Comparison of ENCODE assay signal across 8 mouse cellular contexts in the genomic region with DNA sequence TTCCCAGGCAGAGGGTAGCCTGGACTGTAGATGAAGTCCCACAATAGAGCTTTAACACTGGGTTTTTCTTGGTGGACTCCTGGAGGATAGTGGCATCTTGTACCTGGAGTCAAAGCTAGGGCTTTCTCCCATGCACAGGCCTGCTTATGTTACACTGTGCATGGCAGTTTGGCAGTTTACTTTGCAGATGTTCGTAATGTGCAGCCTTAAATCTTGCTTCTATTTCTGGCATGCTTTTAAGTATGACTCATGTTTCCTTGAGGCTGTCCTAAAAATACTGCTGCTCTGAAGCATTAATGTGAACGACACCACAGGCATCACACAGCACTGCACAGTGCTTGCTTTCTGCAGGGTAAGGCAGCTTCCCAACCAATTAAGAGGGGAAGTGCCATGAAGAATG. TPM values are rescaled to one million over a fixed set of nuclear protein-coding genes. Genes with fewer than 3 reads are reported as not detected.
DNase-seq lines count a peak whose midpoint lies in the region; ATAC-seq lines count a peak whose summit lies in the region.

No protein-coding gene starts in this region.

- no peak overlapping the region for H3K9ac ChIP-seq in embryonic facial prominence, embryonic 15.5 days
- no peak overlapping the region for H3K9ac ChIP-seq in intestine, embryonic 15.5 days

- no peak overlapping the region for H3K4me2 ChIP-seq in embryonic facial prominence, embryonic 15.5 days (replicated peaks)
- no peak overlapping the region for H3K4me2 ChIP-seq in intestine, embryonic 15.5 days (replicated peaks)

- peaks cover 16% of the 10 kb centered on the region for H3K4me1 ChIP-seq in embryonic facial prominence, embryonic 15.5 days
- 0 out of 2 replicates have a peak, but pooled peaks cover 2% of the 10 kb centered on the region for H3K4me1 ChIP-seq in intestine, embryonic 15.5 days (replicated peaks)
- peaks cover 38% of the 10 kb centered on the region for H3K4me1 ChIP-seq in megakaryocyte, embryonic 14.5 days

- WGBS in embryonic facial prominence, embryonic 15.5 days = 0% methylated on average over 2 of the region's 2 CpGs
- 24% methylated on average over 2 of the region's 2 CpGs for WGBS in intestine, embryonic 15.5 days

- no peak overlapping the region for H3K4me3 ChIP-seq in embryonic facial prominence, embryonic 15.5 days (replicated peaks)
- no peak overlapping the region for H3K4me3 ChIP-seq in intestine, embryonic 15.5 days (replicated peaks)
- peak overlapping the region; percentile 84 for H3K4me3 ChIP-seq in megakaryocyte, embryonic 14.5 days (replicated peaks)

- peak overlapping the region; percentile 70 for H3K27ac ChIP-seq in embryonic facial prominence, embryonic 15.5 days (replicated peaks)
- H3K27ac ChIP-seq in intestine, embryonic 15.5 days = 0 out of 2 replicates have a peak overlapping the region, but pooled peaks have one; percentile 17

- H3K36me3 ChIP-seq in embryonic facial prominence, embryonic 15.5 days = no peaks in the 10 kb centered on the region
- H3K36me3 ChIP-seq in intestine, embryonic 15.5 days = no peaks in the 10 kb centered on the region
- no peaks in the 10 kb centered on the region for H3K36me3 ChIP-seq in megakaryocyte, embryonic 14.5 days (replicated peaks; ENCODE audit: low read length)

- ATAC-seq in embryonic facial prominence, embryonic 15.5 days (ENCODE audit: insufficient number of reproducible peaks, low FRiP score, low TSS enrichment, low read depth) = peak; percentile 87
- peak; percentile 70 for ATAC-seq in intestine, embryonic 15.5 days
- no peak for ATAC-seq in erythroid progenitor cell, adult 5-6 weeks (replicated peaks; ENCODE audit: low FRiP score, poor library complexity, severe bottlenecking)

- H3K27me3 ChIP-seq in embryonic facial prominence, embryonic 15.5 days = no peaks in the 10 kb centered on the region
- H3K27me3 ChIP-seq in intestine, embryonic 15.5 days (replicated peaks) = no peaks in the 10 kb centered on the region
- no peaks in the 10 kb centered on the region for H3K27me3 ChIP-seq in megakaryocyte, embryonic 14.5 days (replicated peaks)

- H3K9me3 ChIP-seq in embryonic facial prominence, embryonic 15.5 days (replicated peaks) = no peaks in the 10 kb centered on the region
- no peaks in the 10 kb centered on the region for H3K9me3 ChIP-seq in intestine, embryonic 15.5 days
- no peaks in the 10 kb centered on the region for H3K9me3 ChIP-seq in megakaryocyte, embryonic 14.5 days

- DNase-seq in gastrocnemius, postnatal 25 days = peak; percentile 49
- no peak for DNase-seq in gastrocnemius, postnatal 10 days
- peak; percentile 12 for DNase-seq in A20 (ENCODE audit: low read depth, low spot score)
- no peak for DNase-seq in urinary bladder, postnatal 10 days (ENCODE audit: low spot score)

RNA-seq across cellular contexts. Expression of gene Vwa8, which starts 51.9 kb away (rescaled TPM):
- total RNA-seq in gastrocnemius, postnatal 25 days (2021) = 10 to 100 TPM; 57.0 to 64.3 TPM
- total RNA-seq in gastrocnemius, postnatal 10 days (2021) = 10 to 100 TPM; 54.2 to 61.2 TPM
- polyA plus RNA-seq in embryonic facial prominence, embryonic 15.5 days (2015; fragmentation: Nextera tagmentation; extraction: Ambion mirVana) = 10.4 and 10.8 TPM in 2 replicates
- 13.5 and 13.8 TPM in 2 replicates for polyA plus RNA-seq in intestine, embryonic 15.5 days (2015; fragmentation: Nextera tagmentation; extraction: Ambion mirVana)
- 0.75 TPM in 1 of 2 replicates, not detected in the other for polyA plus RNA-seq in megakaryocyte, embryonic 14.5 days (2012; ENCODE audit: insufficient read depth, low replicate concordance)
- total RNA-seq in erythroid progenitor cell, adult 5-6 weeks (2015; ENCODE audit: low replicate concordance) = 5.0 and 6.5 TPM in 2 replicates
- total RNA-seq in erythroid progenitor cell, adult 5-6 weeks (2017; ENCODE audit: low replicate concordance) = 2.3 and 2.7 TPM in 2 replicates

Comparison
In these comparisons a context has a peak if more than half of its experiments do, and no peak if none do; other contexts are left out.
1. DNase-seq: peak in gastrocnemius, postnatal 25 days (single experiment) and A20 (single experiment); none in gastrocnemius, postnatal 10 days (single experiment) and urinary bladder, postnatal 10 days (single experiment).
2. RNA of gene Vwa8, which starts 51.9 kb away (total RNA-seq): 57.0 to 64.3 TPM in gastrocnemius, postnatal 25 days and 54.2 to 61.2 TPM in gastrocnemius, postnatal 10 days; 2.3 to 6.5 TPM in erythroid progenitor cell, adult 5-6 weeks; every median in the first group is over 4 times any median in the second.